Mouse (Mus musculus) c-Kit-positive CD71-negative TER-119-negative erythroid progenitor cells, embryonic 14.5 days (primary cell): ENCODE results near the gene Olfr1115.
"Not testable (repeated sequence)": the region's sequence is repeated elsewhere in the genome, so short reads cannot be mapped to it uniquely, and the experiment has no call there.

Experiments used
- DNase-seq: peaks from one replicate; pipeline ENCODE4 v3.0.0-alpha.2; 2013; ENCODE audit warnings: low read depth

Olfr1115 gene

DNA sequence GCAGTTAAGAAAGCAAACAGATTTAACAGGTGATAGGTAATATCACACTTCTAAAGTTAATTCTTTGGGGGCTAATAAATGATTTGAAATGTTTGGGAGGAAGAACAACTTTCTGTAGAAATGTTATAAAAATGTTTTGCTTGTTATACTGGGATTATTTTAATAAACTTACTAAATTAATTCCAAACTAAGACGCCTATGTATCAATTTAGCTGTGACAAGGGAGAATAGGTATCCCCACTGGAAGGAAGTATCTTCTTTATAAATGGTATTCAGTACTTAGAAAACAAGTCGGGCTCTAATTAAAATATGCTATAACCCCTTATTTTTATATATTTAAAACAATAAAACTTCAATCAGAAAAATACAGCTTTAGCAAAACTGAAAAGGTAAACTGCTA, at the start of gene Olfr1115:
Gene Olfr1115 (plus strand): TSS at position 301 of the 400 bp plus-strand sequence.
- DNase-seq: no peak

DNA sequence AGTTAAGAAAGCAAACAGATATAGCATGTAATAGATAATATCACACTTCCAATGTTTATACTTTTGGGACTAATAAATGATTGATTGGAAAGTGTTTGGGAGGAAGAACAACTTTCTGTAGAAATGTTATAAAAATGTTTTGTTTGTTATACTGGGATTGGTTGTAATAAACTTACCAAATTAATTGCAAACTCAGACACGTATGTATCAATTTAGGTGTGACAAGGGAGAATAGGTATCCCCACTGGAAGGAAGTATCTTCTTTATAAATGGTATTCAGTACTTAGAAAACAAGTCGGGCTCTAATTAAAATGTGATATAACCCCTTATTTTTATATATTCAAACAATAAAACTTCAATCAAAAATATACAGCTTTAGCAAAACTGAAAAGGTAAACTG, 39.1 kb upstream of the Olfr1115 start, which contains the start of gene Olfr1113:
Gene Olfr1113 (plus strand): TSS at position 301 of the 400 bp plus-strand sequence.
- DNase-seq: no peak

DNA sequence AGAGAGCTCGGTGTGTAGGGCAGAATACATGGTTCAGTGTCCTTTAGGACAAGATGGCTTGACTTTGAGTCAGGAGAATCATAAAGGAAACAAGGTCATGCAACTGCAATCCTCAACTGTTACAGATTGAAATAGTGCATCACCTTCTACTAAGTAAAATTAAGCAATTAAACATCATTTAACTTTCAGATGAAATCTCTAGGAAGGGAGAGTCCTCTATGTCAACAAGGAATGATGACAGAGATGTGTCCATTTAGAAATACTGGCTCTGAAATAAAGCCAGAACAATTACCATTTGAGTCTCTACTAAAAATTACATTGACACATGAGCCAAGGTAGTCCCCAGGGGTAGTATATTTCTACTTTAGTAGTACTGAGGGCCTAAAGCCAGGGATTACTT, 19.4 kb downstream of the Olfr1115 start, which contains the start of gene Olfr1116:
Gene Olfr1116 (plus strand): TSS at position 301 of the 400 bp plus-strand sequence.
- no peak for DNase-seq

DNA sequence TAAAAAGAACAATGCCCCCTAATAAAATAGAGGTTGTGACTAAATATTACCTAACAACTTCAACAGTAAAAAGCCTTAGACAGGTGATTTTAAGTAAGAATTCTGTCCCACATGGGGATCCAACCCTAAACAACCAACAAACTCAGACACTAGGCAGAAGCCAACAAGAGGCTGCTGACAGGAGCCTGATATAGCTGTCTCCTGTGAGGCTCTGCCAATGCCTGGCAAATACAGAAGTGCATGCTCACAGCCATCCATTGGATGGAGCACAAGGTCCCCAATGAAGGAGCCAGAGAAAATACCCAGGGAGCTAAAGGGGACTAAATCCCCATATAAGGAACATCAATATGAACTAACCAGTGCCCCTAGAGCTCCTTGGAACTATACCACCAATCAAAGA, 46.2 kb downstream of the Olfr1115 start:
- DNase-seq: not testable (repeated sequence)
